Mouse (Mus musculus) stomach, postnatal 0 days (tissue): ENCODE data around the gene Pdhx. TPM values are rescaled to one million over a fixed set of nuclear protein-coding genes. Genes with fewer than 3 reads are reported as not detected.

Experiments
- ATAC-seq: fragments of 200-750 bp; cut with Nextera tagmentation; 2 replicates; pipeline ENCODE4 v1.8.0; 2017; ENCODE audit not compliant: low FRiP score, low TSS enrichment
- DNase-seq: peaks from one replicate; pipeline ENCODE4 v3.0.0-alpha.2; 2016; ENCODE audit warnings: low spot score
- H3K27ac ChIP-seq: fragments of 300-500 bp; sonication (generic); replicated peaks from 2 replicates; pipeline ENCODE4 v1.5.1; 2014; ENCODE audit warnings: mild to moderate bottlenecking, control low read depth
- H3K27me3 ChIP-seq: fragments of 300-500 bp; sonication (generic); 2 replicates; pipeline ENCODE4 v1.6.1; 2014; ENCODE audit warnings: low read length; ENCODE audit not compliant: control insufficient read depth, insufficient read depth
- H3K36me3 ChIP-seq: fragments of 300-500 bp; sonication (generic); 2 replicates; pipeline ENCODE4 v1.6.1; 2014; ENCODE audit warnings: low read length, mixed read lengths; ENCODE audit not compliant: control insufficient read depth, insufficient read depth
- H3K4me1 ChIP-seq: fragments of 300-500 bp; sonication (generic); replicated peaks from 2 replicates; pipeline ENCODE4 v1.6.1; 2014; ENCODE audit warnings: antibody characterized with exemption; ENCODE audit not compliant: control insufficient read depth, insufficient read depth
- H3K4me2 ChIP-seq: fragments of 300-500 bp; sonication (generic); replicated peaks from 2 replicates; pipeline ENCODE4 v1.6.1; 2014; ENCODE audit warnings: low read depth, mild to moderate bottlenecking, control low read depth, moderate library complexity
- H3K4me3 ChIP-seq: fragments of 300-500 bp; sonication (generic); 2 replicates; pipeline ENCODE4 v1.5.1; 2014; ENCODE audit warnings: low read depth, low read length, control low read depth
- H3K9ac ChIP-seq: fragments of 300-500 bp; sonication (generic); 2 replicates; pipeline ENCODE4 v1.6.1; 2014; ENCODE audit warnings: mild to moderate bottlenecking, low read length, control low read depth, mixed read lengths
- H3K9me3 ChIP-seq: fragments of 300-500 bp; sonication (generic); 2 replicates; pipeline ENCODE4 v1.6.1; 2016; ENCODE audit warnings: low read length; ENCODE audit not compliant: control insufficient read depth
- CTCF ChIP-seq: IDR thresholded peaks from 2 replicates; pipeline ENCODE4 v1.5.1; 2016; ENCODE audit warnings: antibody characterized with exemption, low read depth, mild to moderate bottlenecking, moderate library complexity
- EP300 ChIP-seq: optimal IDR thresholded peaks from 2 replicates; pipeline ENCODE3; 2016; ENCODE audit warnings: antibody characterized with exemption
- WGBS: fragments of 180-500 bp; shearing (Covaris S2); extraction: QIAGEN DNeasy Blood & Tissue Kit; methylation state at CpG from one replicate; pipeline ENCODE4 v1.1.7; 2014; 5-methylcytosine and 5-hydroxymethylcytosine counted together
- polyA plus RNA-seq: library from polyadenylated mRNA; unstranded; fragments of >200 nt; fragmentation: Nextera tagmentation; extraction: Ambion mirVana; gene quantifications from 2 replicates; pipeline ENCODE4 v1.2.1, GENCODE M21; 2015

The Pdhx gene
- polyA plus RNA-seq, 1 experiment from 2014 or later, result 24.7 TPM

DNA sequence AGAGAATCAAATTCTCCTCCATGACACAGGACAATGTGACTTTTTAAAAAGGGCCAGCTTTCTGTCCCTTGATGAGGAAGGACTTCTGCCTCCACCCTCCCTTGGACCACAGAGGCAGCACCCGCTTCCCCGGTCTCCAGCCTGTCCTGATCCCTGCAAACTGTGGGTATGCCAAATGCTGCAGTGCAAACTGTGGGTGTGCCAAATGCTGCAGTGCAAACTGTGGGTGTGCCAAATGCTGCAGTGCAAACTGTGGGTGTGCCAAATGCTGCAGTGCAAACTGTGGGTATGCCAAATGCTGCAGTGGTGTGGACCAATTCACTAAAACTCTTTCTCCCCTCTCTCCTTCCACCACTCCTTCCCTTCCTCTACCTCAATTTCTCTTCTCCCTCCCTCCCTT lies 32.9 kb upstream of the Pdhx start:
- Histone ChIP-seq H3K4me3 (no peak overlapping the region), H3K4me2 (no peak overlapping the region), H3K9me3 (no peaks in the 10 kb centered on the region), H3K4me1 (no peaks in the 10 kb centered on the region), H3K9ac (no peak overlapping the region), H3K36me3 (no peaks in the 10 kb centered on the region), H3K27me3 (no peaks in the 10 kb centered on the region), H3K27ac (no peak overlapping the region)
- ATAC-seq (no peak), DNase-seq (no peak)
- 73% methylated on average over 2 of the region's 2 CpGs for WGBS
- TF ChIP-seq CTCF (no peak), EP300 (no peak)

DNA sequence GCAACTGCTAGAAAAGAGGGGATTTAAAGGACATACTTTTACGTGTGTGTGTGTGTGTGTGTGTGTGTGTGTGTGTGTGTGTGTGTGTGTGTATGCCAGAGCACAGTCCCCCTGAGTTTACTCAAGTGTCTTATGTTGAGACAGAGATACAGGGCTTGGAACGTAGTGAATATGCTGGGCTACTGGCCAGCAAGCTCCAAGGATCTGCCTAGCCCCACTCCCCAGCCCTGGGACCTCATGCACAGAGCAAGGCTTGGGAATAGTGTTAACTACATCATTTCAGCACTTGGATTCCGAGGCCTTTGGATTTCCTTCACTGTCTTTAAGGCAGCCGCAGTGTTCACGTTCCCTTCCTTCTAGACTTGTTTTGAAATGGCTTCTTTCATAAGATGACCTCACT lies 29.3 kb upstream of the Pdhx start:
- H3K9me3 ChIP-seq, result no peaks in the 10 kb centered on the region
- no peak overlapping the region for H3K4me3 ChIP-seq
- DNase-seq (no peak), ATAC-seq (no peak)
- no peaks in the 10 kb centered on the region for H3K27me3 ChIP-seq
- no peaks in the 10 kb centered on the region for H3K4me1 ChIP-seq
- no peak overlapping the region for H3K4me2 ChIP-seq
- no peak for TF ChIP-seq CTCF
- no peak for TF ChIP-seq EP300
- H3K27ac ChIP-seq, result no peak overlapping the region
- no peak overlapping the region for H3K9ac ChIP-seq
- 61% methylated on average over 5 of the region's 5 CpGs for WGBS
- no peaks in the 10 kb centered on the region for H3K36me3 ChIP-seq

- no peaks in the 10 kb centered on the region for H3K9me3 ChIP-seq
- no peak for ATAC-seq
Observed at GRCm38 (mm10) chr2:103089521-103089920, 16.2 kb upstream of the Pdhx start.

DNA sequence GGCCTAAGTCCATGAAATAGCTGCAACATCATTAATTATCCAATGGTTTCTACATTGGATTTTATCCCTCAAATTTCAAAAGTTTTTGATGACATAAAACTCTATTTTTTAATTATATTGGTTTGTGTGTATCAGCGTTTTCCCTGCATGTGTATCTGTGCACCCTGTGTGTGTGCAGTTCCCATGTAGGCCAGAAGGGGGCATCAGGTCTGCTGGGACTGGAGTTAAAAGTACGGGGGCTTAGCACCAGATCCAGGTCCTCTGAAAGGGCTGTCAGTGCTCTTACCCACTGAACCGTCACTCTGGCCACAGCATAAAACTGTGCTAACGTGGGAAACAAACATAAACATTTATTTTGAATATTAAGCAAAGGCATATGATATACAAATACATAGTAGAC lies 14.8 kb upstream of the Pdhx start:
- TF ChIP-seq CTCF, result peak; percentile 59
- no peak for TF ChIP-seq EP300
- WGBS, result 93% methylated on average over 4 of the region's 4 CpGs
- no peak overlapping the region for H3K4me2 ChIP-seq
- H3K27me3 ChIP-seq, result no peaks in the 10 kb centered on the region
- H3K4me3 ChIP-seq, result no peak overlapping the region
- H3K4me1 ChIP-seq, result no peaks in the 10 kb centered on the region
- no peak overlapping the region for H3K27ac ChIP-seq
- H3K36me3 ChIP-seq, result no peaks in the 10 kb centered on the region; the same call in 1 of the 2 replicates
- DNase-seq (no peak), ATAC-seq (no peak)
- no peaks in the 10 kb centered on the region for H3K9me3 ChIP-seq
- no peak overlapping the region for H3K9ac ChIP-seq

More at GRCm38 (mm10) chr2:103089521-103089920, 16.2 kb upstream of the Pdhx start:
- Histone ChIP-seq H3K4me3 (no peak overlapping the region), H3K4me1 (no peaks in the 10 kb centered on the region), H3K36me3 (no peaks in the 10 kb centered on the region; the same call in 1 of the 2 replicates), H3K4me2 (no peak overlapping the region), H3K27me3 (no peaks in the 10 kb centered on the region), H3K9ac (no peak overlapping the region), H3K27ac (no peak overlapping the region)
- WGBS, result 68% methylated on average over 6 of the region's 6 CpGs
- DNase-seq, result no peak
- TF ChIP-seq EP300 (no peak), CTCF (no peak)

DNA sequence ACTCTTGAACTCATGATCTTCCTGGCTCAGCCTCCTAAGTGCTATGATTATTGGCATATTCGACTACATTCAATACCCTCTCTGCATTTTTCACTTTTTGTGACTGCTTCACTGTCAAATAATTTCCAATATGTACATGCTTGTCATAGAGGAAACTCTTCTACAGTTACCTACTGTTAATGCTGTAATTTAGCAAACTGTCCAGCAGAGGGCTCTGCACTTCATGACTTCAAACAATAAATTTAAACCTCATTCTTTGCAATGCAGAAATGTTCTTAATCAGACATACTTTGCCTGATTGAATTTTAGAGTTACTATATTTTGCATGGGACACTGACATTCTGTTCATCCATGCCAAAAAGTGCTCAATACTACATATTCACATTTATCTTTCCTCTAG lies 13.1 kb upstream of the Pdhx start:
- Histone ChIP-seq H3K4me2 (no peak overlapping the region), H3K4me3 (no peak overlapping the region), H3K36me3 (no peaks in the 10 kb centered on the region), H3K4me1 (no peaks in the 10 kb centered on the region), H3K27ac (no peak overlapping the region), H3K9me3 (no peaks in the 10 kb centered on the region), H3K27me3 (no peaks in the 10 kb centered on the region), H3K9ac (no peak overlapping the region)
- DNase-seq, result no peak
- WGBS, result 0% methylated on average over 1 of the region's 1 CpGs
- no peak for ATAC-seq
- TF ChIP-seq CTCF (peak; percentile 88), EP300 (no peak)

DNA sequence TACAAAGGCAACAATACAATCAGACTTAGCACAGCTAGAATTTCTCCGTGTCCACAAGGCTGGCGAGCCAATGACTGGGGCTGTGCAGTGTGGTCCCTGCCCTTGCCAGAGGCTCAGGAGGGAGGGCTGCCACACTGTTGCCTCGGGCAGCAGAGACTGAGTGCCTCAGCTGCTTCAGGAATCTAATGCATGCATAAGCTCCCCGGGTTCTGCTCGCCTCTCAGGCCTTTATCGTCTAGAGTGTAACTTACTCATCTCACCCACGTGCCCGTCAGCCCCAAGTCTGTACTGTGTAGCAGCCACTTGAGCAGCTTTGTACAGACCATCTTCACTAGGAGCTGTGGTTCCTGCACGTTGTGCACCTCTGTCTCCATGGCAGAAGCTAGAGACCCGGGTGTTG lies 12.3 kb upstream of the Pdhx start:
- no peaks in the 10 kb centered on the region for H3K9me3 ChIP-seq
- ATAC-seq, result no peak
- no peaks in the 10 kb centered on the region for H3K27me3 ChIP-seq
- H3K36me3 ChIP-seq, result no peaks in the 10 kb centered on the region
- WGBS, result 80% methylated on average over 10 of the region's 10 CpGs
- no peak overlapping the region for H3K27ac ChIP-seq
- H3K9ac ChIP-seq, result no peak overlapping the region
- no peak overlapping the region for H3K4me2 ChIP-seq
- no peaks in the 10 kb centered on the region for H3K4me1 ChIP-seq
- DNase-seq, result no peak
- H3K4me3 ChIP-seq, result no peak overlapping the region
- TF ChIP-seq CTCF, result no peak
- no peak for TF ChIP-seq EP300
